Mouse (Mus musculus) limb, embryonic 15.5 days (tissue): ENCODE measurements around the gene Tph2. TPM values are rescaled to one million over a fixed set of nuclear protein-coding genes. Genes with fewer than 3 reads are reported as not detected.
"Not testable (repeated sequence)": the region's sequence is repeated elsewhere in the genome, so short reads cannot be mapped to it uniquely, and the experiment has no call there.

ENCODE experiments used
- ATAC-seq: fragments of 200-750 bp; cut with Nextera tagmentation; 2 replicates; pipeline ENCODE4 v1.8.0; 2017; ENCODE audit warnings: low read depth, moderate TSS enrichment; ENCODE audit not compliant: insufficient number of reproducible peaks, low FRiP score, low TSS enrichment
- H3K27ac ChIP-seq: fragments of 300-500 bp; sonication (generic); 2 replicates; pipeline ENCODE4 v1.5.1; 2015; ENCODE audit warnings: moderate library complexity, mild to moderate bottlenecking, inconsistent platforms
- H3K27me3 ChIP-seq: fragments of 300-500 bp; sonication (generic); 2 replicates; pipeline ENCODE4 v1.6.1; 2015; ENCODE audit warnings: inconsistent platforms
- H3K36me3 ChIP-seq: fragments of 300-500 bp; sonication (generic); 2 replicates; pipeline ENCODE4 v1.6.1; 2015; ENCODE audit warnings: inconsistent platforms
- H3K4me1 ChIP-seq: fragments of 300-500 bp; sonication (generic); 2 replicates; pipeline ENCODE4 v1.6.1; 2015; ENCODE audit warnings: inconsistent platforms
- H3K4me2 ChIP-seq: fragments of 300-500 bp; sonication (generic); 2 replicates; pipeline ENCODE4 v1.6.1; 2015; ENCODE audit warnings: mild to moderate bottlenecking, inconsistent platforms
- H3K4me3 ChIP-seq: fragments of 300-500 bp; sonication (generic); 2 replicates; pipeline ENCODE4 v1.5.1; 2015; ENCODE audit warnings: mild to moderate bottlenecking, inconsistent platforms
- H3K9ac ChIP-seq: fragments of 300-500 bp; sonication (generic); 2 replicates; pipeline ENCODE4 v1.6.1; 2015; ENCODE audit warnings: inconsistent platforms
- H3K9me3 ChIP-seq: fragments of 300-500 bp; sonication (generic); 2 replicates; pipeline ENCODE4 v1.6.1; 2016; ENCODE audit warnings: inconsistent platforms
- WGBS: fragments of 180-500 bp; shearing (Covaris S2); methylation state at CpG from one replicate; pipeline ENCODE4 v1.1.7; 2015; 5-methylcytosine and 5-hydroxymethylcytosine counted together
- polyA plus RNA-seq: library from polyadenylated mRNA; unstranded; fragments of >200 nt; fragmentation: Nextera tagmentation; extraction: Ambion mirVana; gene quantifications from 2 replicates; pipeline ENCODE4 v1.2.1, GENCODE M21; 2015

The Tph2 gene
- polyA plus RNA-seq = 0.09 TPM in 1 of 2 replicates, not detected in the other

GRCm38 (mm10) chr10:115184697-115185096 is at the start of gene Tph2:
TSS of gene Tph2 (minus strand) at chr10:115185022.
- Histone ChIP-seq H3K27ac (no peak within 1 kb of the TSS), H3K9me3 (no peaks in the 10 kb centered on the region), H3K4me3 (no peak within 1 kb of the TSS), H3K27me3 (no peaks in the 10 kb centered on the region), H3K9ac (no peak within 1 kb of the TSS), H3K4me1 (no peaks in the 10 kb centered on the region), H3K36me3 (no peaks in the 10 kb centered on the region), H3K4me2 (no peak within 1 kb of the TSS)
- WGBS = 6% methylated on average over 9 of the region's 9 CpGs
- ATAC-seq = no peak

DNA sequence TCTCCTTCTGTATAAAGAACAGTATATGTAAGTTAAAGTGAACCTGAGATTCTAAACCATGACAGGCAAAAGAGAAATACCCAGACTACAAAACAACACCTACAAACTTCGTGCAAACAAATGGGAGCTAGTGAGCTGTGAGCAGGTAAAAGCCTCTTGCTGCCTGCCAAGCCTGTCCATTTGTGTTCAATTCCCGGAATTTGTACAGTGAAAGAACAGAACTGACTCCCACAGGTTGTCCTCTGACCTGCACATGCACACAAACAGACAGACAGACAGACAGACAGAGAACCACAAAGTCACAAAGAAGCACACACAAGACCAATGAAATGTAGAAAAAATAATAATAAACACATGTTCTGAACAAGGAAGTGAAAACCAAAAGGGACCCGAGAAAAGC is 49.0 kb upstream of the Tph2 start:
- 79% methylated on average over 3 of the region's 3 CpGs for WGBS
- Histone ChIP-seq H3K27me3 (no peaks in the 10 kb centered on the region), H3K36me3 (peaks cover 53% of the 10 kb centered on the region), H3K4me3 (no peak overlapping the region), H3K9me3 (no peaks in the 10 kb centered on the region), H3K27ac (no peak overlapping the region), H3K9ac (no peak overlapping the region), H3K4me1 (no peaks in the 10 kb centered on the region), H3K4me2 (no peak overlapping the region)
- ATAC-seq = no peak

DNA sequence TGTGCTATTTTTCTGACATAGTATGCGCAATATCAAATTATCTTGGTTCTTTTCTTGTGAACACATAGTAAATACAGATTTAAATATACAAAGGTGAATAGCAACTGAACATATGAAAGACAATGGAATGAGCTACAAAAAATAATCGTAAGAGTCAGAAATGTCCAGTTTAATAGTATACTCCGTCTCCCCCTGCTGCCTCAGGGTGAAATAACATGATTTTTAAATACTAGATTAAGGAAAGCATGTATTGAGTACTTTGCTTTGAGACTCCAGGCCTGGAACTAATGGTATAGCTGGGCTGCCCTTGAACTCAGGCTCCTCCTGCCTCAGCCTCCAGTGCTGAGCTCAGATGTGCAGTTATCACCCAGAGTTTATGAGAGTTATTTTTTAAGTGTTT is 47.7 kb upstream of the Tph2 start:
- no peak for ATAC-seq
- H3K36me3 ChIP-seq = peaks cover 51% of the 10 kb centered on the region
- no peak overlapping the region for H3K4me3 ChIP-seq
- no peaks in the 10 kb centered on the region for H3K27me3 ChIP-seq
- H3K9me3 ChIP-seq = no peaks in the 10 kb centered on the region
- no peak overlapping the region for H3K9ac ChIP-seq
- WGBS = 89% methylated on average over 3 of the region's 3 CpGs
- no peak overlapping the region for H3K4me2 ChIP-seq
- H3K4me1 ChIP-seq = no peaks in the 10 kb centered on the region
- H3K27ac ChIP-seq = no peak overlapping the region

DNA sequence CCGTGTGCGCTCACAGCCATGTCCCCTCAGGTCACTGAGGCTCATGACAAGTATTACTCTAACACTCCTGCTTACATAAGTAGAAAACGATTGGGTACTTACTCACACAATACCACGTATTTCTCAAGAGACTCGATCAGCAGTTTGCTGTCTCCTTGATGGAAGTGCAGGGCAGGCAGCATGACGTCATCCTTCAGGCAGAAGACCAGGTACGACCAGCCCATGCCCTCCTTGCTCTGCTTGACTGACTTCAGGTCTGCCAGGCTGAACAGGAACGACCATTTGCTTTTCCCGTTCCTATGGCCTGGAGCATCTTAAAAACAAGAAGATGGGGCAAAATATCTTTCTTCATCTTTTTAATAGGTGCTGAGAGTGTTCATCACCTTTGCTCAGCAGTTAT is 44.2 kb upstream of the Tph2 start:
- no peak for ATAC-seq
- peaks cover 40% of the 10 kb centered on the region for H3K36me3 ChIP-seq

GRCm38 (mm10) chr10:115226586-115226985 is 41.8 kb upstream of the Tph2 start:
- 90% methylated on average over 7 of the region's 7 CpGs for WGBS
- Histone ChIP-seq H3K4me2 (no peak overlapping the region), H3K9ac (no peak overlapping the region), H3K4me3 (no peak overlapping the region), H3K4me1 (no peaks in the 10 kb centered on the region), H3K36me3 (peaks cover 28% of the 10 kb centered on the region), H3K27me3 (no peaks in the 10 kb centered on the region), H3K27ac (no peak overlapping the region), H3K9me3 (no peaks in the 10 kb centered on the region)
- ATAC-seq = no peak

More for the DNA sequence above, 44.2 kb upstream of the Tph2 start:
- Histone ChIP-seq H3K4me3 (no peak overlapping the region), H3K4me2 (no peak overlapping the region), H3K9me3 (no peaks in the 10 kb centered on the region), H3K27me3 (no peaks in the 10 kb centered on the region), H3K4me1 (no peaks in the 10 kb centered on the region), H3K27ac (no peak overlapping the region), H3K9ac (no peak overlapping the region)
- WGBS = 82% methylated on average over 9 of the region's 9 CpGs

- Histone ChIP-seq H3K27me3 (no peaks in the 10 kb centered on the region), H3K36me3 (peaks cover 26% of the 10 kb centered on the region), H3K9ac (no peak overlapping the region), H3K4me2 (no peak overlapping the region), H3K9me3 (no peaks in the 10 kb centered on the region), H3K4me3 (no peak overlapping the region), H3K4me1 (no peaks in the 10 kb centered on the region), H3K27ac (no peak overlapping the region)
- 84% methylated on average over 3 of the region's 3 CpGs for WGBS
- ATAC-seq = no peak
These were observed 39.0 kb upstream of the Tph2 start for GRCm38 (mm10) chr10:115223845-115224244.

GRCm38 (mm10) chr10:115212916-115213580 is 28.2 kb upstream of the Tph2 start:
- Histone ChIP-seq H3K9ac (no peak overlapping the region), H3K4me1 (no peaks in the 10 kb centered on the region), H3K9me3 (no peaks in the 10 kb centered on the region), H3K4me2 (no peak overlapping the region), H3K27ac (no peak overlapping the region), H3K27me3 (no peaks in the 10 kb centered on the region), H3K4me3 (no peak overlapping the region), H3K36me3 (peaks cover 70% of the 10 kb centered on the region)
- no peak for ATAC-seq
- WGBS = 92% methylated on average over 11 of the region's 11 CpGs

- peaks cover 54% of the 10 kb centered on the region for H3K36me3 ChIP-seq
- WGBS = 83% methylated on average over 3 of the region's 3 CpGs
These were observed 21.0 kb upstream of the Tph2 start for GRCm38 (mm10) chr10:115205825-115206224.

DNA sequence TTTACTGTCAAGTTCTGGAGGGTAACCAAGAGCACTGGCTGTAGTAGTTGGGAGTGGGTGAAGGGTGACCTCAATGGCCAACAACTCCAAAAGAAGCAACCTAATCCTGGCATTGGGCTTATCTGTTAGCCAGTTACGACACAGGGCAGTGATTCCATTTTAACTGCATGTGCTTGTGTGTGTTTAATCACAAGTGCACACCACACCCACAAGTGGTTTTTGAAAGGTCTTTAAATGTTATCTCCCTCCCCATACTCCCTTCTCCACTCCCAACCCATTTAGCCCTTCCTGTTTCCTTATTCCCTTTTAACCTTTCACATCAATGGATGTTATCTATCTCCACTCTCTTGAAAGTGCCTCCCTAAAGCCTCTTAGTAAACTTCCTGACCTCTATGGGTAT is 20.5 kb upstream of the Tph2 start:
- Histone ChIP-seq H3K9me3 (no peaks in the 10 kb centered on the region), H3K27me3 (no peaks in the 10 kb centered on the region), H3K27ac (no peak overlapping the region), H3K9ac (no peak overlapping the region), H3K4me1 (no peaks in the 10 kb centered on the region), H3K36me3 (peaks cover 53% of the 10 kb centered on the region), H3K4me2 (no peak overlapping the region), H3K4me3 (no peak overlapping the region)
- WGBS = 72% methylated on average over 1 of the region's 1 CpGs
- no peak for ATAC-seq

More at GRCm38 (mm10) chr10:115205825-115206224, 21.0 kb upstream of the Tph2 start:
- Histone ChIP-seq H3K4me2 (no peak overlapping the region), H3K4me3 (no peak overlapping the region), H3K9ac (no peak overlapping the region), H3K9me3 (no peaks in the 10 kb centered on the region), H3K27ac (no peak overlapping the region), H3K27me3 (no peaks in the 10 kb centered on the region), H3K4me1 (no peaks in the 10 kb centered on the region)
- no peak for ATAC-seq

DNA sequence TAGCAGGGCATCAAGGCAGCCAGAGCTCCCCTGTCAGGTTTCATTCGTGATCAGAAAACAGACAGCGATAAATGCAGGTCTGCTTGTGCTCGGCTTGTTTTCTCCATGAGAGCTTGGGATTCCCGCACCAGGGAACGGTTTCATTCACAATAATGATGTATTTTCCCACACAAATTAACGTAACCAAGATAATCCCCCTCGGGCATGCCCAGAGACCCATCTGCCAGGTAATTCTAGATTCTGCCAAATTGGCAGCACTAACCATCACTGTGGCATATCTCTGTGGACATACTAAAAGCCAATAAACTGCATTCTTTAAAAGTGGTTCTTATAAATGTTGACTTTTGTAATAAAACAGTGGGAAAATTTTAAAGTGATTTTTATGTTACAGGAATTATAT is 6.4 kb upstream of the Tph2 start:
- ATAC-seq = no peak
- H3K27me3 ChIP-seq = no peaks in the 10 kb centered on the region
- H3K4me2 ChIP-seq = no peak overlapping the region
- H3K36me3 ChIP-seq = no peaks in the 10 kb centered on the region
- no peak overlapping the region for H3K9ac ChIP-seq
- whole genome bisulfite sequencing = 73% methylated on average over 7 of the region's 7 CpGs
- no peaks in the 10 kb centered on the region for H3K9me3 ChIP-seq
- no peak overlapping the region for H3K27ac ChIP-seq
- H3K4me3 ChIP-seq = no peak overlapping the region
- H3K4me1 ChIP-seq = no peaks in the 10 kb centered on the region

DNA sequence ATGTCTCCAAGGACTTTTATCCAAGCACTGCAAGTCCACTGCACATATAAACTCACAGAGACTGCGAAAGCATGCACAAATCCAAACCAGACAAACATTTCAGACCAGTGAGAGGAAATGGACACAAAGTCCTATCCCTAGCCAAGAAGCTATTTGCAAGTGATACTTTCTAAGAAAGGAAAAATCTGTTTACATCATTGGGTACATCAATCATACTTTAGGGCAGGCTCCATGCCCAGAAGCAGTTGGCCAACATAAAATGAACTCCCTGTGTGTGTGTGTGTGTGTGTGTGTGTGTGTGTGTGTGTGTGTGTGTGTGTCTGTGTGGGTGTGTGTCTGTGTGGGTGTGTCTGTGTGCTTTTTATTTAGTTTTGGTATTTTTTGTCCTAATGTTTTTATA is 2.6 kb upstream of the Tph2 start:
- 80% methylated on average over 1 of the region's 1 CpGs for WGBS

DNA sequence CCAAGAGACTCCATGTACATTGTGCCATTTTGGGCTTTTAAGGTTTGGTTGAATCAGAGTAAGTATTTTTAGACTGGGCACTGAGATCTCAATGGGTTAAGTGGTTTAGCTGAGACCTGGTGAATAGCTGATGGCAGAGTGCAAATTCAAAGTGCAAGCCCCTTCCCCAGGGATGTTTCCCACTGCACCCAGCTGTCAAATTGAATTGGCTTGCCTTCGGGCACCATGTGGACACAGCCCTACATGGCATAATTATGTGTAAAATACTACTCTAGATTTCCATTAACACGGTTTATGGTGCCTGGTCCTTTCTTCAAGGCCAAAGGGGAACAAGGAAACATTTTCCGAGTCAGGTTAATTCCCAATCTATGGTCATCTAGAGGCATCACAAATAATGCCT is 3.8 kb downstream of the Tph2 start:
- Histone ChIP-seq H3K9ac (no peak overlapping the region), H3K27me3 (no peaks in the 10 kb centered on the region), H3K4me2 (no peak overlapping the region), H3K27ac (no peak overlapping the region), H3K36me3 (no peaks in the 10 kb centered on the region), H3K9me3 (no peaks in the 10 kb centered on the region), H3K4me3 (no peak overlapping the region), H3K4me1 (no peaks in the 10 kb centered on the region)
- ATAC-seq = no peak
- 62% methylated on average over 3 of the region's 3 CpGs for WGBS

More for the DNA sequence above, 2.6 kb upstream of the Tph2 start:
- Histone ChIP-seq H3K27me3 (no peaks in the 10 kb centered on the region), H3K4me3 (no peak overlapping the region), H3K36me3 (no peaks in the 10 kb centered on the region), H3K9me3 (no peaks in the 10 kb centered on the region), H3K4me1 (no peaks in the 10 kb centered on the region), H3K4me2 (no peak overlapping the region), H3K27ac (no peak overlapping the region), H3K9ac (no peak overlapping the region)
- ATAC-seq = no peak

GRCm38 (mm10) chr10:115178019-115178418 is 6.8 kb downstream of the Tph2 start:
- H3K27me3 ChIP-seq, H3K4me2 ChIP-seq, H3K9ac ChIP-seq, H3K36me3 ChIP-seq, H3K4me1 ChIP-seq, H3K4me3 ChIP-seq, H3K27ac ChIP-seq, H3K9me3 ChIP-seq, ATAC-seq: not testable (repeated sequence)
- 68% methylated on average over 6 of the region's 6 CpGs for WGBS
